Mouse (Mus musculus) neural tube, embryonic 14.5 days (tissue): ENCODE measurements around the gene Haao. TPM values are rescaled to one million over a fixed set of nuclear protein-coding genes. Genes with fewer than 3 reads are reported as not detected.
A peak's percentile ranks its signal among the peaks of the same experiment; 100 is the strongest.

ENCODE experiments used
- ATAC-seq: fragments of 200-750 bp; cut with Nextera tagmentation; 2 replicates; pipeline ENCODE4 v1.8.0; 2017; ENCODE audit warnings: low read depth, mild to moderate bottlenecking, moderate TSS enrichment, moderate library complexity
- H3K27ac ChIP-seq: fragments of 300-500 bp; sonication (generic); 2 replicates; pipeline ENCODE4 v1.5.1; 2014; ENCODE audit warnings: low read depth, mild to moderate bottlenecking, control low read depth, low read length, moderate library complexity, mixed read lengths
- H3K27me3 ChIP-seq: fragments of 300-500 bp; sonication (generic); 2 replicates; pipeline ENCODE4 v1.6.1; 2014; ENCODE audit warnings: low read length; ENCODE audit not compliant: control insufficient read depth, insufficient read depth
- H3K36me3 ChIP-seq: fragments of 300-500 bp; sonication (generic); 2 replicates; pipeline ENCODE4 v1.6.1; 2014; ENCODE audit warnings: low read length, mixed read lengths; ENCODE audit not compliant: control insufficient read depth, insufficient read depth
- H3K4me1 ChIP-seq: fragments of 300-500 bp; sonication (generic); 2 replicates; pipeline ENCODE4 v1.6.1; 2014; ENCODE audit warnings: low read length; ENCODE audit not compliant: control insufficient read depth, insufficient read depth
- H3K4me2 ChIP-seq: fragments of 300-500 bp; sonication (generic); 2 replicates; pipeline ENCODE4 v1.6.1; 2014; ENCODE audit warnings: mild to moderate bottlenecking, low read depth, low read length, control low read depth
- H3K4me3 ChIP-seq: fragments of 300-500 bp; sonication (generic); 2 replicates; pipeline ENCODE4 v1.5.1; 2014; ENCODE audit warnings: low read depth, low read length, control low read depth, mixed read lengths
- H3K9ac ChIP-seq: fragments of 300-500 bp; sonication (generic); replicated peaks from 2 replicates; pipeline ENCODE4 v1.6.1; 2014; ENCODE audit warnings: low read depth, mild to moderate bottlenecking, control low read depth, low read length, mixed read lengths
- H3K9me3 ChIP-seq: fragments of 300-500 bp; sonication (generic); 2 replicates; pipeline ENCODE4 v1.6.1; 2016; ENCODE audit warnings: low read length; ENCODE audit not compliant: control insufficient read depth
- WGBS: fragments of 180-500 bp; shearing (Covaris S2); extraction: QIAGEN DNeasy Blood & Tissue Kit; methylation state at CpG from one replicate; pipeline ENCODE4 v1.1.7; 2014; 5-methylcytosine and 5-hydroxymethylcytosine counted together
- polyA plus RNA-seq: library from polyadenylated mRNA; unstranded; fragments of >200 nt; fragmentation: Nextera tagmentation; extraction: Ambion mirVana; gene quantifications from 2 replicates; pipeline ENCODE4 v1.2.1, GENCODE M21; 2014

Haao gene
- polyA plus RNA-seq, 1 experiment from 2014 or later: 0.16 TPM

- Histone ChIP-seq H3K27ac (no peak overlapping the region), H3K4me2 (no peak overlapping the region), H3K9me3 (no peaks in the 10 kb centered on the region), H3K4me3 (no peak overlapping the region), H3K36me3 (no peaks in the 10 kb centered on the region), H3K9ac (no peak overlapping the region), H3K27me3 (no peaks in the 10 kb centered on the region), H3K4me1 (no peaks in the 10 kb centered on the region)
- WGBS: 75% methylated on average over 19 of the region's 19 CpGs
- no peak for ATAC-seq
Observed at GRCm38 (mm10) chr17:83873363-83874141, 25.8 kb upstream of the Haao start.

- Histone ChIP-seq H3K9me3 (no peaks in the 10 kb centered on the region), H3K36me3 (no peaks in the 10 kb centered on the region), H3K4me3 (no peak overlapping the region), H3K9ac (no peak overlapping the region), H3K27me3 (no peaks in the 10 kb centered on the region), H3K4me2 (no peak overlapping the region), H3K4me1 (no peaks in the 10 kb centered on the region), H3K27ac (no peak overlapping the region)
- 22% methylated on average over 14 of the region's 14 CpGs for WGBS
- peak; percentile 81; the same call in 1 of the 2 replicates for ATAC-seq
Observed at GRCm38 (mm10) chr17:83872806-83873348, 25.1 kb upstream of the Haao start.

GRCm38 (mm10) chr17:83871354-83871753, 23.6 kb upstream of the Haao start:
- Histone ChIP-seq H3K27ac (no peak overlapping the region), H3K36me3 (no peaks in the 10 kb centered on the region), H3K9ac (no peak overlapping the region), H3K4me2 (no peak overlapping the region), H3K4me3 (no peak overlapping the region), H3K27me3 (no peaks in the 10 kb centered on the region), H3K9me3 (no peaks in the 10 kb centered on the region), H3K4me1 (no peaks in the 10 kb centered on the region)
- ATAC-seq: no peak
- 95% methylated on average over 5 of the region's 5 CpGs for WGBS

- Histone ChIP-seq H3K4me3 (no peak overlapping the region), H3K4me2 (no peak overlapping the region), H3K36me3 (no peaks in the 10 kb centered on the region), H3K27ac (no peak overlapping the region), H3K27me3 (no peaks in the 10 kb centered on the region), H3K4me1 (no peaks in the 10 kb centered on the region), H3K9me3 (no peaks in the 10 kb centered on the region), H3K9ac (no peak overlapping the region)
- WGBS: 94% methylated on average over 4 of the region's 4 CpGs
- ATAC-seq: no peak
Observed at GRCm38 (mm10) chr17:83870385-83870784, 22.6 kb upstream of the Haao start.

GRCm38 (mm10) chr17:83866582-83866981, 18.8 kb upstream of the Haao start:
- ATAC-seq: no peak

GRCm38 (mm10) chr17:83865366-83865765, 17.6 kb upstream of the Haao start:
- WGBS: 67% methylated on average over 7 of the region's 7 CpGs
- H3K9me3 ChIP-seq: no peaks in the 10 kb centered on the region
- no peak overlapping the region for H3K4me2 ChIP-seq
- H3K4me3 ChIP-seq: no peak overlapping the region
- no peak for ATAC-seq
- H3K27me3 ChIP-seq: no peaks in the 10 kb centered on the region
- H3K27ac ChIP-seq: no peak overlapping the region
- no peaks in the 10 kb centered on the region for H3K36me3 ChIP-seq
- no peak overlapping the region for H3K9ac ChIP-seq
- H3K4me1 ChIP-seq: peaks cover 6% of the 10 kb centered on the region; the same call in 1 of the 2 replicates

More at GRCm38 (mm10) chr17:83866582-83866981, 18.8 kb upstream of the Haao start:
- Histone ChIP-seq H3K27ac (no peak overlapping the region), H3K4me3 (no peak overlapping the region), H3K4me2 (no peak overlapping the region), H3K27me3 (no peaks in the 10 kb centered on the region), H3K4me1 (peaks cover 6% of the 10 kb centered on the region; the same call in 1 of the 2 replicates), H3K36me3 (no peaks in the 10 kb centered on the region), H3K9ac (no peak overlapping the region), H3K9me3 (no peaks in the 10 kb centered on the region)
- WGBS: 20% methylated on average over 10 of the region's 10 CpGs

- H3K36me3 ChIP-seq: no peaks in the 10 kb centered on the region
- H3K27ac ChIP-seq: peak overlapping the region; percentile 86
- no peaks in the 10 kb centered on the region for H3K27me3 ChIP-seq
- peak; percentile 79 for ATAC-seq
- H3K4me3 ChIP-seq: peak overlapping the region; percentile 68
- H3K4me1 ChIP-seq: peaks cover 6% of the 10 kb centered on the region; the same call in 1 of the 2 replicates
- no peaks in the 10 kb centered on the region for H3K9me3 ChIP-seq
- peak overlapping the region; percentile 72 for H3K4me2 ChIP-seq
- WGBS: under 1% methylated on average over 26 of the region's 27 CpGs
- peak overlapping the region; percentile 69 for H3K9ac ChIP-seq
Observed at GRCm38 (mm10) chr17:83862134-83862881, 14.5 kb upstream of the Haao start.

- H3K4me1 ChIP-seq: peaks cover 6% of the 10 kb centered on the region; the same call in 1 of the 2 replicates
- H3K27me3 ChIP-seq: no peaks in the 10 kb centered on the region
- peak overlapping the region; percentile 86 for H3K27ac ChIP-seq
- H3K9me3 ChIP-seq: no peaks in the 10 kb centered on the region
- peak overlapping the region; percentile 68 for H3K4me3 ChIP-seq
- H3K4me2 ChIP-seq: peak overlapping the region; percentile 72
- H3K36me3 ChIP-seq: no peaks in the 10 kb centered on the region
- peak overlapping the region; percentile 69 for H3K9ac ChIP-seq
- WGBS: under 1% methylated on average over 60 of the region's 62 CpGs
- ATAC-seq: peak; percentile 95
Observed at GRCm38 (mm10) chr17:83861444-83862133, 13.8 kb upstream of the Haao start.
